Mouse (Mus musculus): ENCODE data around the gene Polr3h.

DNA sequence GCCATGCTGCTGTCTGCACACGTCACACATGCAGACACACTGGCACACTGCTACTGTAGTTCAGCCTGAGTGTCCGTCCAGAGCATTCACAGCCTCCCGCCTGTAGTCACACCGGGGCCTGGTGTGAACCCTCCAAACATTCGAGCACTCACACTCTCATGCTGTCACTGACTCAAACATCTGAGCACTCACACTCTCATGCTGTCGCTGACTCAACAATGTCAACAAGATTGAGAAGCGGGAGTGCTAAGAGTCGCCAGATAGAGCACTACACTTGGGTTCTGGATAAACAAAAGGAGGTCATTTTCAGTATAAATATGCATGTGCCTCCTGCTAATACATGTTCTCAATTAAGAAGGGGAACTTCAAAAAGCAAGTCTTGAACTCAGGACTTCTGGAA is 18.1 kb downstream of the Polr3h start:
- TF ChIP-seq GATA1 (IDR thresholded peaks at IDR 0.05; ENCODE audit: borderline replicate concordance, low read length) (no peak), FLI1 (IDR thresholded peaks at IDR 0.05; ENCODE audit: low read length) (no peak)

Measured in megakaryocyte, embryonic 14.5 days (primary cell).